Mouse (Mus musculus): Measurements from ENCODE around the gene Rnaset2b. TPM values are rescaled to one million over a fixed set of nuclear protein-coding genes. Genes with fewer than 3 reads are reported as not detected.
"Not testable (repeated sequence)": the region's sequence is repeated elsewhere in the genome, so short reads cannot be mapped to it uniquely, and the experiment has no call there.

The Rnaset2b gene
- polyA plus RNA-seq, 1 experiment from 2014 or later, result 64.3 TPM

GRCm38 (mm10) chr17:6960349-6960748, 10.1 kb upstream of the Rnaset2b start:
- not testable (repeated sequence) for ATAC-seq (ENCODE audit: low FRiP score, low TSS enrichment); H3K9ac ChIP-seq (replicated peaks; ENCODE audit: low read length); DNase-seq; H3K36me3 ChIP-seq (ENCODE audit: control insufficient read depth, insufficient read depth, low read length); H3K9me3 ChIP-seq (ENCODE audit: control insufficient read depth, low read length); H3K27me3 ChIP-seq (ENCODE audit: control insufficient read depth, insufficient read depth, low read length); H3K4me1 ChIP-seq (ENCODE audit: control insufficient read depth, insufficient read depth, low read length); H3K27ac ChIP-seq (replicated peaks; ENCODE audit: low read depth, low read length)
- Histone ChIP-seq H3K4me3 (replicated peaks; ENCODE audit: low read depth, low read length) (peak overlapping the region; percentile 44), H3K4me2 (ENCODE audit: low read length) (peak overlapping the region; percentile 49)
- 0% methylated on average over 12 of the region's 12 CpGs for WGBS

GRCm38 (mm10) chr17:6960776-6961175, 9.7 kb upstream of the Rnaset2b start, which contains the start of gene Tagap1:
Gene Tagap1, minus strand, starts transcription at chr17:6961156.
- not testable (repeated sequence) for H3K27me3 ChIP-seq (ENCODE audit: control insufficient read depth, insufficient read depth, low read length); H3K36me3 ChIP-seq (ENCODE audit: control insufficient read depth, insufficient read depth, low read length); H3K9ac ChIP-seq (replicated peaks; ENCODE audit: low read length); ATAC-seq (ENCODE audit: low FRiP score, low TSS enrichment); H3K9me3 ChIP-seq (ENCODE audit: control insufficient read depth, low read length); H3K4me1 ChIP-seq (ENCODE audit: control insufficient read depth, insufficient read depth, low read length)
- WGBS, result under 1% methylated on average over 38 of the region's 51 CpGs
- Histone ChIP-seq H3K27ac (replicated peaks; ENCODE audit: low read depth, low read length) (0 out of 2 replicates have a peak within 1 kb of the TSS, but pooled peaks have one; percentile 45), H3K4me3 (replicated peaks; ENCODE audit: low read depth, low read length) (peak within 1 kb of the TSS; percentile 44), H3K4me2 (ENCODE audit: low read length) (peak within 1 kb of the TSS; percentile 49)
- DNase-seq, result peak; percentile 25

DNA sequence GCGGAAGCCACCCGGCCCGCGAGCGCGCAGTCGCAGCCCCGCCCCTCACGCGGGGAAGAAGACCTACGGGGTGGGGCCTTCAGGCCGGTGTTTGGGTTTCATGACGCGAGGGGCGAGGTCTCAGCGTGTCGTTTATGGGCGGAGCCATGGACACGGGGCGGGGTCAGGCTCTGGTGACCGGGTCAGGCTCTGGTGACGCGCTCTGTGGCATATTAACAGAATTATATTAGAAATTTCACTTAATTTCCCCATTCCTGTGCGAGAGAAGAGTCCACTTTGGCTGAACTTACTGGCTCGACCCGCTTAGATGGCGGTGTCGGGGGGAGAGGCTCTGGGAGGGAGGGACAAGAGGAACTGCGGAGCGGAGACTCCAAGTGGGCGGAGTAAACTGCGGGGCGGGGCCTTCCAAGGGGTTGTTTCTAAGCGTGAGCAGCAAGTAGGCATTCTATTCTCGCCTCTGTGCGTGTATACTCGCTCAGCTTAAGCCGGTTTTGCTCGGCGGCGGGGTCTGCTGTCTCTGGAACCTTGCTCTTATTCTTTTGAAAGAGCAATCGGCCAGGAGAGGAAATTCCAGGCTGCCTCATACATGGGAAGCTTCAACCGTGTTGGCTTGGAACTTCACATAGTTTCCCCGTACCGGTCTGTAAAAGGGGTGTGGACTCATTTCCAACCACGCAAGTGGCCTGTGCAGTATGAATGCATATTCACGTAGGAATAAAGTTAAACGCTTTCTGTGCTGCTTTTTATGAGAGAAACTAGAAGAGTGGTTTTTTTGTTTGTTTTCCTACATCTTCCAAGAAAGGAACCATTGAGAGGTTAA, 9.0 kb upstream of the Rnaset2b start:
- peak; percentile 97 for ATAC-seq (ENCODE audit: low FRiP score, low TSS enrichment)
- not testable (repeated sequence) for H3K27ac ChIP-seq (replicated peaks; ENCODE audit: low read depth, low read length)

DNA sequence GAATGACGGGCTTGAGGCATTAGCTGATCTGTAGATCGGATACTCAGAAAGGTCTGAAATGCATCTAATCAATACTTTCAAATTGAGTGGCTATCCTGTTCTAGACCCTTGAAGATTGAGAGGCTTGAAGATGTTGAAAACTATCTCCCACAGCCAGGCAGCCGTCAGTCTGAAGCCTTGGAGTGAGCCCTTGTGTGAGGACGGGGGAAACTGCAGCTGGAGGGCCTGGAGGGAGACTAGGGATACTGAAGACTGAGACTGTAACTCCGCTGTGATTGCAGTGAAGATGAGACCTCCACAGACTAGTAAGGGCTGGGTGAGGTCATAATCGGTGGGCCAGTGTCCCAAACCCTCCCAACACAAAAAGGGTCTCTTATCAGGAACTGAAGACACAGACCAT, 8.1 kb upstream of the Rnaset2b start:
- H3K9ac ChIP-seq (replicated peaks; ENCODE audit: low read length); H3K4me1 ChIP-seq (ENCODE audit: control insufficient read depth, insufficient read depth, low read length); H3K27ac ChIP-seq (replicated peaks; ENCODE audit: low read depth, low read length); H3K4me2 ChIP-seq (ENCODE audit: low read length); H3K4me3 ChIP-seq (replicated peaks; ENCODE audit: low read depth, low read length); H3K36me3 ChIP-seq (ENCODE audit: control insufficient read depth, insufficient read depth, low read length); H3K9me3 ChIP-seq (ENCODE audit: control insufficient read depth, low read length); ATAC-seq (ENCODE audit: low FRiP score, low TSS enrichment); DNase-seq; H3K27me3 ChIP-seq (ENCODE audit: control insufficient read depth, insufficient read depth, low read length): not testable (repeated sequence)
- 83% methylated on average over 4 of the region's 6 CpGs for WGBS

More for the DNA sequence above, 9.0 kb upstream of the Rnaset2b start:
- H3K9me3 ChIP-seq (ENCODE audit: control insufficient read depth, low read length); H3K9ac ChIP-seq (replicated peaks; ENCODE audit: low read length); H3K4me1 ChIP-seq (ENCODE audit: control insufficient read depth, insufficient read depth, low read length); H3K36me3 ChIP-seq (ENCODE audit: control insufficient read depth, insufficient read depth, low read length); H3K27me3 ChIP-seq (ENCODE audit: control insufficient read depth, insufficient read depth, low read length): not testable (repeated sequence)
- H3K4me2 ChIP-seq (ENCODE audit: low read length), result peak overlapping the region; percentile 42
- peak; percentile 14 for DNase-seq
- 2% methylated on average over 14 of the region's 48 CpGs for WGBS
- H3K4me3 ChIP-seq (replicated peaks; ENCODE audit: low read depth, low read length), result peak overlapping the region; percentile 44

GRCm38 (mm10) chr17:6962936-6963335, 7.5 kb upstream of the Rnaset2b start:
- DNase-seq; H3K36me3 ChIP-seq (ENCODE audit: control insufficient read depth, insufficient read depth, low read length); H3K27ac ChIP-seq (replicated peaks; ENCODE audit: low read depth, low read length); H3K27me3 ChIP-seq (ENCODE audit: control insufficient read depth, insufficient read depth, low read length); H3K4me2 ChIP-seq (ENCODE audit: low read length); H3K9me3 ChIP-seq (ENCODE audit: control insufficient read depth, low read length); H3K4me1 ChIP-seq (ENCODE audit: control insufficient read depth, insufficient read depth, low read length); H3K4me3 ChIP-seq (replicated peaks; ENCODE audit: low read depth, low read length); H3K9ac ChIP-seq (replicated peaks; ENCODE audit: low read length); ATAC-seq (ENCODE audit: low FRiP score, low TSS enrichment): not testable (repeated sequence)
- 82% methylated on average over 4 of the region's 4 CpGs for WGBS

GRCm38 (mm10) chr17:6965364-6965763, 5.1 kb upstream of the Rnaset2b start:
- not testable (repeated sequence) for H3K9me3 ChIP-seq (ENCODE audit: control insufficient read depth, low read length); H3K4me2 ChIP-seq (ENCODE audit: low read length); H3K36me3 ChIP-seq (ENCODE audit: control insufficient read depth, insufficient read depth, low read length); H3K4me1 ChIP-seq (ENCODE audit: control insufficient read depth, insufficient read depth, low read length); H3K9ac ChIP-seq (replicated peaks; ENCODE audit: low read length); H3K4me3 ChIP-seq (replicated peaks; ENCODE audit: low read depth, low read length); ATAC-seq (ENCODE audit: low FRiP score, low TSS enrichment); H3K27ac ChIP-seq (replicated peaks; ENCODE audit: low read depth, low read length); H3K27me3 ChIP-seq (ENCODE audit: control insufficient read depth, insufficient read depth, low read length)
- peak; percentile 59 for DNase-seq
- WGBS, result 8% methylated on average over 5 of the region's 6 CpGs

DNA sequence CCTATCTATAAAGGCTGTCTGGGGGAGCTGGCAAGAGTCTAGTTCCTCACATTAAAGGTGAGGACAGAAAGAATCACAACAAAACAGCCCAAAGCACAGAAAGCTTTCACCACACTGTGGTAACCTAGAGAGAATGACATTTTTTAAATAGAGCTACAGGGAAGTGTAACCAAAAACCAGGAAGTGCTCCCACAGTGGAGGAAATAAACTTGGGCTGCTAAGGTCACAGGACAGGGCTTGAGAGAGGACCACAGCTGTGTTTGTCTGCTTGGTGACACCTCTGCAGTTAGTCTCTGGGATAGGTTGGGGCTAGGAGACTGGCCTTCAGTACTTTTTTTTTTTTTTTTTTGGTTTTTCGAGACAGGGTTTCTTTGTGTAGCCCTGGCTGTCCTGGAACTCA, 2.8 kb upstream of the Rnaset2b start:
- H3K9me3 ChIP-seq (ENCODE audit: control insufficient read depth, low read length); H3K9ac ChIP-seq (replicated peaks; ENCODE audit: low read length); DNase-seq; H3K4me2 ChIP-seq (ENCODE audit: low read length); H3K4me3 ChIP-seq (replicated peaks; ENCODE audit: low read depth, low read length); H3K4me1 ChIP-seq (ENCODE audit: control insufficient read depth, insufficient read depth, low read length); H3K27me3 ChIP-seq (ENCODE audit: control insufficient read depth, insufficient read depth, low read length); ATAC-seq (ENCODE audit: low FRiP score, low TSS enrichment); H3K36me3 ChIP-seq (ENCODE audit: control insufficient read depth, insufficient read depth, low read length); H3K27ac ChIP-seq (replicated peaks; ENCODE audit: low read depth, low read length): not testable (repeated sequence)
- no CpG with 5 or more reads among the region's 1 CpGs for WGBS

DNA sequence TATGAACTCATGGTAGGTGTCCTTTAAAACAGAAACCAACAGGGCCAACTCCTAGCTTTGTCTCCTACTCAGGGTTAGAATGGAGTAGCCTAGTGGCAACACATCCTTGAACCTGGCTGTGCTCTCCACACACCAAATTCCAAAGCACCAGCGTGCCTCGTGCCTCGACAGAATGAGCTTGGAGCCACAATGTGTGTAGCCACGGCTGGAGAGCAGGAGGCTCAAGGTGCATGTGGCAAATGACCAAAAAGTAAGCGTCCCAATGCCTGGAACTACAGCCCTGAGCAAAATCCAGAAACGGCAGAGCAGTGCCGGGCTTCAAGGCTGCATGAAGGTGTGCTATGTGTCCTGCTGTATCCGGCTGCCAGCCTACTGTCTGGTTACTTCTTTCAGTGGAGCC, 804 bp downstream of the Rnaset2b start:
- H3K9ac ChIP-seq (replicated peaks; ENCODE audit: low read length); ATAC-seq (ENCODE audit: low FRiP score, low TSS enrichment); H3K36me3 ChIP-seq (ENCODE audit: control insufficient read depth, insufficient read depth, low read length); H3K27ac ChIP-seq (replicated peaks; ENCODE audit: low read depth, low read length); DNase-seq; H3K27me3 ChIP-seq (ENCODE audit: control insufficient read depth, insufficient read depth, low read length); H3K9me3 ChIP-seq (ENCODE audit: control insufficient read depth, low read length); H3K4me1 ChIP-seq (ENCODE audit: control insufficient read depth, insufficient read depth, low read length); H3K4me3 ChIP-seq (replicated peaks; ENCODE audit: low read depth, low read length); H3K4me2 ChIP-seq (ENCODE audit: low read length): not testable (repeated sequence)
- WGBS, result 86% methylated on average over 8 of the region's 8 CpGs

DNA sequence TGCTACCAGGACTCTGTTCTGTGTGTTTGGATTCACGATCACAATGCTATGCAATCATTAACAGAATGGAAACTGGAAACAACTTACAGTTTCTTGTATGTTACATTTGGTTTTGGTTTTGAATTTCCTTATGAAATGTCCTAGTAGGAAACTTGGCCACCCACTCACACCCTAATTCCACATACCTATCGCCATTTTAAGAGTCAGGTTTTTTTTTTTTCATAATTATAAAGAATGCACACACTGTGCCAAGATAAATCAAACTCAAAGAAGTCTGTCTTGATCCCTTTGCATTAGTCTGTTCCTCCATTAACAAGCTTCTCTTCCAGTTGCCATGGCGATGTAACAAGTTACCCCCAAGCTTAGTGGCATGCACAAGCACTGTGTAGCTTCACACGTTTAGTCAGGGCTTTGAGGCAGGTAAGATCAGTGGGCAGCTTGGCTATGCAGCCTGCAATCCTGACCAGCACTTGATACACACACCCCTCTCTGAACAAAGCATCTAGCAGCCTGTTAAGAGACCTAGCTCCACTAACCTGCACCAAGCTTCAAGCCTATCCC, 2.5 kb downstream of the Rnaset2b start:
- H3K36me3 ChIP-seq (ENCODE audit: control insufficient read depth, insufficient read depth, low read length); H3K9ac ChIP-seq (replicated peaks; ENCODE audit: low read length); DNase-seq; H3K27ac ChIP-seq (replicated peaks; ENCODE audit: low read depth, low read length); H3K4me3 ChIP-seq (replicated peaks; ENCODE audit: low read depth, low read length); H3K4me2 ChIP-seq (ENCODE audit: low read length); H3K4me1 ChIP-seq (ENCODE audit: control insufficient read depth, insufficient read depth, low read length); H3K9me3 ChIP-seq (ENCODE audit: control insufficient read depth, low read length); H3K27me3 ChIP-seq (ENCODE audit: control insufficient read depth, insufficient read depth, low read length); ATAC-seq (ENCODE audit: low FRiP score, low TSS enrichment): not testable (repeated sequence)
- 44% methylated on average over 3 of the region's 4 CpGs for WGBS

Measured in midbrain, embryonic 14.5 days (tissue).